Mouse (Mus musculus) brain, embryonic 14.5 days (tissue): Measurements from ENCODE around the gene Bcat2. TPM values are rescaled to one million over a fixed set of nuclear protein-coding genes. Genes with fewer than 3 reads are reported as not detected.

Source experiments
- DNase-seq: peaks from one replicate; pipeline ENCODE4 v3.0.0-alpha.2; 2011; ENCODE audit warnings: low read depth
- CTCF ChIP-seq: fragments of 200-500 bp; IDR thresholded peaks from 2 replicates; pipeline ENCODE4 v1.5.1; 2012; ENCODE audit warnings: inconsistent platforms, mild to moderate bottlenecking, moderate library complexity, borderline replicate concordance; ENCODE audit not compliant: insufficient read depth, insufficient read length; ENCODE audit errors: extremely low read depth
- POLR2A ChIP-seq: fragments of 200-500 bp; IDR thresholded peaks from 2 replicates; pipeline ENCODE4 v1.6.1; 2012; ENCODE audit warnings: mild to moderate bottlenecking, inconsistent platforms, borderline replicate concordance; ENCODE audit not compliant: poor library complexity, insufficient read depth, insufficient read length, severe bottlenecking; ENCODE audit errors: extremely low read depth
- polyA plus RNA-seq: library from polyadenylated mRNA; depleted of rRNA; stranded (reverse); fragments of >200 nt; gene quantifications from 2 replicates; pipeline ENCODE4 v1.2.3, GENCODE M21; 2012

Gene Bcat2
- polyA plus RNA-seq, 1 experiment: 29.5 TPM

DNA sequence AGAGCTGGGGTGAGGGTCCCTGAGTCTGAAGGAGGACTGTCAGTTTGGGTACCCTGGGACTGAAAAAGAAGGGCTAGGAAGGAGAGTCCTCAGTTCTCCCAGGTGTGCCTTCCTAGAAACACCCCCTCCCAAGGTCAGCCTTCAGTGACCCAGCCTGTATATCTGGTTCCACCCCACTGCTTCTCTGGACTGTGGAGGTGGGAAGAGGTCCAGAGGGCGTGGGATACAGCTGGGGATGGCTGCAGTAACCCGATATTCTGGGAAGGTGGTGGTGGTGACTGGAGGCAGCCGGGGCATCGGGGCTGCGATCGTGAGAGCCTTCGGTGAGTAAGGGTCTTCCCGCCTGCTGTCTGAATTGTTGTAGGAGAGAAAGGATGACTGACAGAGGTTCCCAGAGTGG lies 15.2 kb upstream of the Bcat2 start, which contains the start of gene Hsd17b14:
Gene Hsd17b14 (plus strand): TSS at position 150 of the 400 bp plus-strand sequence.
- no peak for DNase-seq
- TF ChIP-seq POLR2A: no peak
- no peak for TF ChIP-seq CTCF

DNA sequence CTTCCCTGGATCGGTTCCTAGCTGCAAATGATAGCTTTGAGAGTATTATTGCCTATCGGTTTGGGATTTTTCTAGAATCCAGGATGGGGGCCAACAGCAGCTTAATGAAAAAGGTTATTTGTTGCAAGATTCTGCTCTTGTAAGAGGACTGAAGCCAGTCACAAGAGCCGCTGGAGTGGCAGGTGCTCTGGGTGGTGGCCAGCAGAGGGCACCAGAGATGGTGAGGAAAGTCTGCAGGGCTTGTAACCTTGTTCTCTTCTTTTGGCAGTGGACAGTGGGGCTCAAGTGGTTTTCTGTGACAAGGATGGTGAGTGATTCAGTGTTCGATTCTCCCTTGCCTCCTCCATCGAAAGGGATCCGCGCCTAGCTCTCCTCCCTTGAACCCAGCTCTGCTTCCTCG lies 14.2 kb upstream of the Bcat2 start:
- DNase-seq: peak; percentile 81
- TF ChIP-seq POLR2A: no peak
- TF ChIP-seq CTCF: peak; percentile 84

DNA sequence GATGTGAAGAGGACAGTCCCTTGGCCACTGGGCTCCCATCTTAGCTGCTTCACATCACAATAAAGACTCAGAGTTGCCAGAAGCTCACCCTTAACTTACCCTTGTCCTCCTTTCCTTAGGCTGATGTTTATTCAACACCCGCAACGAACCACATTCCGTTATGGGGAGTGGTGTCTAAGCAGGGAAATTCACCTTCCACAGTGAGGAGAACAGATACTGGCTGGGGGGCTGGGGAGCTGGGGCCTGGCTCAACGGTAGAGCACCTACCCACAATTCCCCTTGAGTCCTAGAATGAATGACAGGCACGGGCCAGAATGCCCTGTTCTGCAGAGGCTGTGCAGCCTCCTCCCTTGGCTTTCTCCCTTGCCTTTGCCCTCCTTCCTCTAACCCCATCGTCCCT lies 11.0 kb upstream of the Bcat2 start:
- DNase-seq: no peak

DNA sequence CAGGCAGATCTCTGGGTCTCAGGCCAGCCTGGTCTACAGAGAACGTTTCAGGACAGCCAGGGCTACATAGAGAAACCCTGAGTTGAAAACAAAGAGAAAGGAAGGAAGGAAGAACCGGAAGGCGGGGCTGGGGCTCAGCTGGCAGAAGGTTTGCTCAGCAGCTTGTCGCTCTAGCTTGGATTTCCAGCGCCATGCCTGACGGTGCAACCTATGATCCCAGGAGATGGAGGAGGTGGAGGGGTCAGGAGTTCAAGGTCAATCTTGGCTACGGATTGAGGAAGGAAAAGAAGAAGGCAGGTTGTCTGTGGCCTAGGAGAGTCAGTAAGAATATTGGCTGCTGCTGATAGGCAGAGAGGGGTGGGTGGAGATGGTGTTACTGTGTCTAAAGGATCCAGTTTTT lies 9.7 kb upstream of the Bcat2 start:
- no peak for TF ChIP-seq POLR2A
- no peak for TF ChIP-seq CTCF
- no peak for DNase-seq

More for the DNA sequence above, 11.0 kb upstream of the Bcat2 start:
- TF ChIP-seq POLR2A: no peak
- no peak for TF ChIP-seq CTCF

DNA sequence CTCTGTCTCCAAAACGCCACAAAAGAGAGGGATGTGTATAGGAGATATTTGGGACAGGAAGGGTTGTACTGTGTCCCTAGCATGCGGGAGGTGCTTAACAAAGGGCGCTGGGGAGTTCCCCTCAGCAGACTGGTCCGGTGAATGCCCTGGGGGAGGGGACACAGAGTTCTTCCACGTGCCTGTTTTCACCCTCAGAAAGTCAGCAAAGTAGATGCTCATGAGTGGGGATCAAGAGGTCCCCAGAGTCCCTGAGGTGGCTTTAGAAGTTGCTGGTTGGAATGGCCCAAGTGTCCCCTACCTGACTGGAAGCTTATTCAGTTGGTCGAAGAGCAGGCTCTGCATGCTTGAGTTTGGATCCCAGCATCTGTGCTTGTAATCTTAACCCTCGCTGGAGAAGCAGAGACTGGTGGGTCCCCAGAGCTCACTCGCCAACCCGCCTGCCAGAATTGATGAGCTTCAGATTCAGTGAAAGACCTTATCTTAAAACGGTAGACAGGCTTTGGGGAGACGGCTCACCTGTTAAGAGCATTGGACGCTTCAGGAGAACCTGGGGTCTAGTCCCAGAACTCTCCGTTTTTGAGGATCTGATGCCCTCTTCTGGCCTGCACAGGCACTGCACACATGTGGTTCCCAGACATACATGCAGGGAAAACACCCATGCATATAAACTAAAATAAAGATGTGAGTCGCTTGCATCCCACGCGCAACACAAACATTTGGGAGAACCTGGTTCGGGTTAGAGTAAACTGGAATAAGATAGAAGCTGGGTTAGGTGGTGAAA lies 8.9 kb upstream of the Bcat2 start:
- DNase-seq: peak; percentile 82
- TF ChIP-seq POLR2A (no peak), CTCF (peak; percentile 90)

DNA sequence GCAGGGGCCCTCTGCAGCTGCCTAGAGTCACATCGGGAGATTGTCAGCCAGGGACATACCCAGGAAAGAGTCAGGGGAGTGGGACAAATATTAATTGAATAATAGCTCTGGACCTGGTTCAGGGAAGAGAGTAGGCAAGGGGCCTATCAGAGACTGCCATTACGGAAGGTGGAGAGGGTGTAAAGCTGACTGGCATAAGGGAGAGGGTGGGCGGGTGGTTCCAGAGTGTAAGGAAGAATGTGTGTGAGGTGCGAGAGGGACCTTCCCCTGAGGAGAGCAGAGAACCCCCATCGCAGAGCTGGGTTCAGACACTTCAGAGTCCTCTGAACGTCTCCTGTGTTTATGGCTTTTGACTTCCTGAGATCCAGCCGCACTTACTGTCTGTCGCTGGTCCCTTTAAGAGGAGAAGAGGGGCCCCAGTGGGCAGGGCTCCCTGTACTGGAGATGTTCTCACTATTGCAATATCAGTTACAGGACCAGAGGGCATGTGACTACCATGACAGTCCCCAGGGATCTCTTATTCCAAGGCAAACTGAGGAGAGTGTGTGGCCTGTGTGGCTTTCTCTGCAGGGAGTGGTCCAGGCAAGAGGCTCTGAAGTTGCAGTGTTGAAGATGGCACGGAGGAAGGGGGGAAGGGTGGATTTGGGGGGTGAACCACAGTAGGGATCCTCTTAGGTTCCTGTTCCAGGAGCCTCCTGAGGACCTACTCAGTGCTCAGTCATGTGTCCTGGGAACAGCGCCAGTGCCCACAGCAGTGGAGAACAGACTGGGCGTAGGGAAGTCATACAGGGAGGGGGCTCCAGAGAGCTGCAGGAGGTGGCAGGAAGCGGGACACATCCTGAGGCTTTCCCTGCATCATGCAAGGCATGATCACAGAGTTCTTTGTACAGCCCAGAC lies 8.1 kb upstream of the Bcat2 start:
- DNase-seq: no peak
- TF ChIP-seq POLR2A: no peak
- no peak for TF ChIP-seq CTCF

DNA sequence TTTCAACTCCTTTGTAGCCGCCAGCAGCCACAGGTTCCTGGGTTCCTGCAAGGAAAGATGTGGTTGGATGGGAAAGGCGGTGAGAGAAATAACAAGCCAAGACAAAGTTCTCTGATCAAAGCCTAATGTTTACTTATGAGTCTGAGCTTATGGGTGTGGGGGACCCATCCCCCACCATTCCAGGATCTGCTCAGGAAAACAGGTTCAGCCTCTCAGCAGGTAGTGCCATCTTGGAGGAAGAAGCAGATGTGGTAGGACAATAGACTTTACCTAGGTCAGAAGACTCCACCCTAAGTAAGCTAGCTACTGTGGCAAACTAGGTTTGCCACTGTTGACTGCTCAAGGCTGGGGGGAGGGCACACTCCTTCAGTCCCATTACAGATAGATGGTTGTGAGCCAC lies 5.1 kb upstream of the Bcat2 start:
- no peak for DNase-seq
- no peak for TF ChIP-seq CTCF
- no peak for TF ChIP-seq POLR2A

DNA sequence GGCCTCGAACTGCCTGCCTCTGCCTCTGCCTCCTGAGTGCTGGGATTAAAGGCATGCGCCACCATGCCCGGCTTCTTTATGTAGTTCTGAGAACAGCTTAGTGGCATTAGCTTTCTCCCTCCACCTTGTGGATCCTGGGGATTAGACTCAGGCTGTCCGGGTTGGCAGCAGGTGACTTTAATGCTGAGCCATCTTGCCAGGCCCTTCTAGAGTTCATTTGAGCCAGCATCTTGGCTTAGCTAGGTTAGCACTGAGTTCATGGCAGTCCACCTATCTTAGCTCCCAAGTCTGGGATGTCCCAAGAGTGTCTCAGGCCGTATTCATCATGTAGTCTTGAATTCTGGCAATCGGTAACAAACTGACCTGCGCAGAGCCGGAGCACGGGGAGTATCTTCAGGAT lies 4.5 kb upstream of the Bcat2 start:
- no peak for DNase-seq
- no peak for TF ChIP-seq CTCF

DNA sequence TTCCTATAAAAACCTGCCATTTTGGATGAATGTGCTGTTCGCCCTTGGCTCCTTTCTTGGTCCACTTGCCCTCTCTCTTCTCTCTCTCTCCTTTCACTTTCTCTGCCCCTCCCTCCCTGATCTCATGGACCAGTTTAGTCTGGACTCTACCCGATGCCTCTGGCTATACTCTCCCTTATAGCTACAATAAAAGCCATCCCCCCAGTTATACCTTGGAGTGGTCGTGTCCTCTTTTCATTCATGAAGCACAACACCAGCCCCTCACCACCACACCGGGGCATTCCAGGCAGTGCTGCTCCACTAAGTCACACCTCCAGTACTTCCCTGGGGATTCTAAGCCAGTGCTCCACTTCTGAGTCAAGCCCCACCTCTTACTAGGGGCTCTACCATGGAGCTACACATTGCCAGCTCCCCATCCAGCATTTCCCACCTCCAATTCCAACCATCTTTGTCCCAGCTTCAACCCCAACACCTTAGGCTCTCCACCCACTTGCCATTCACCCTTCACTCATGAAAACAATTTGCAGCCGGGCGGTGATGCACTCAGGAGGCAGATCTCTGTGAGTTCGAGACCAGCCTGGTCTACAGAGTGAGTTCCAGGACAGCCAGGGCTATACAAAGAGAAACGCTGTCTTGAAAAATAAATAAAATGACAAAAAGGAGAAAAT lies 2.7 kb upstream of the Bcat2 start:
- no peak for DNase-seq
- TF ChIP-seq CTCF: no peak
- TF ChIP-seq POLR2A: no peak

DNA sequence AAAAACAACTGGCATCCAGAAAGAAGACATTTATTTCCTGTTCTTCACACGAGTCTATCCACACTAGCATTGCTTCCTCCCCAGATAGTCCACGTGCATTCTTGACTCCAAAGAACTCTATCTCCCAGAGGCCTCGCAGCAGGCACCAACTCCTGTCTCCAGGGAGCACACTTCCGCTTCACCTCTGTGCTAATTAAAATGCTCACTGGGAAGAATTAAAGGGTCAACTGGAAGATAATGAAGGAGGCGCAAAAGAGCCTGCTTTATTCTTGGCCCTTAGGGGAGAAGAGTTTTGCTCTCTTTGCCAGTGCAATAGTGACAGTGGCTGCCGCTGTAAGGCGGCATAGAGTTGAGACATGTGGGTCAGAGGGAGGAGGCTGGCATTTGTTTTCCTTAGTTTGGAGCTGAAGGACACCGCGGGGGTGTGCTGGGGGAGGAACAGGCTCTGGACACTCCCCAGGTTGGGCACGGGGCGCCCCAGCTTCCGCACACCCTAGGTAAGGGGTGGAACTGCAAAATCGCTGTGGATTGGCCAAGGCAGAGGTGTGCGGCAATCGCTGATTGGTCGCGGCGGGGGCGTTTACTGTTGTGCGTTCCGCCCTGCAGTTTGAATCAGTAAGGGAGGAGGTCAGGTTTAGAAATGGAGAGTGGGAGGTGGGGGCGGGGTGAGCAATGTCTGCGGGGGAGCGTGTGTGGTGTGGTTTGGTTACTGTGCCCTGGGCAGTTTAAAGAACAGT lies 2.0 kb upstream of the Bcat2 start:
- no peak for TF ChIP-seq CTCF
- no peak for TF ChIP-seq POLR2A
- peak; percentile 95 for DNase-seq
